Mouse (Mus musculus): ENCODE data around the gene Frem1. TPM values are rescaled to one million over a fixed set of nuclear protein-coding genes. Genes with fewer than 3 reads are reported as not detected.

Gene Frem1
- total and polyA plus RNA-seq, 2 experiments from 2014 or later, result 1.9 to 7.5 TPM

DNA sequence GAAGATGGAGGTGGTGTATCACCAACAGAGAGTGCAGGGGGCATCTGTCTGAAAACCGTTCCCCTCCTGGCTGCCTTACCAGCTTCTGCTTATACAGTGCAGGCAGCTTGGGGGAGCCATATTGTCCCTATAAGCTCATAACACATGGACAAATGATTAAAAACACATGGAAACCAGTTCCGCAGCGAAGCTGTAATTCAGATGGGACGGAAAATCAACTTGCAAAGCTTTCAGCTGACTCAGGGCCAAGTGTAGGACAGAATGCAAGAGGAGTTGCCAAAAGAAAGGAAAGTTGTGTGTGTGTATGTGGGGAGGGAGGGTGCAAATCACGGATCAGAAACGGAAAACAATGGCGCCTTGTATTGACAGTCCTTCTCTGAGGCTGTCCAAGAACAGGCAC lies 161.1 kb downstream of the Frem1 start:
- H3K9me3 ChIP-seq (ENCODE audit: low read length), result no peaks in the 10 kb centered on the region
- no peaks in the 10 kb centered on the region for H3K27me3 ChIP-seq (ENCODE audit: insufficient read depth, low read length)
- no peak overlapping the region for H3K4me3 ChIP-seq (ENCODE audit: low read length)
- H3K4me1 ChIP-seq (ENCODE audit: insufficient read depth, low read length), result no peaks in the 10 kb centered on the region
- whole genome bisulfite sequencing, result 39% methylated on average over 7 of the region's 7 CpGs
- DNase-seq (ENCODE audit: low spot score) (peak; percentile 41), ATAC-seq (no peak)
- no peak overlapping the region for H3K9ac ChIP-seq (replicated peaks; ENCODE audit: low read length)
- H3K4me2 ChIP-seq (ENCODE audit: low read depth, low read length), result no peak overlapping the region
- no peaks in the 10 kb centered on the region for H3K36me3 ChIP-seq (ENCODE audit: insufficient read depth, low read length)
- no peak overlapping the region for H3K27ac ChIP-seq
- peak; percentile 15; the same call in 1 of the 2 replicates for TF ChIP-seq CTCF (IDR thresholded peaks at IDR 0.05; ENCODE audit: low read depth)

GRCm38 (mm10) chr4:82890585-82890984 lies 161.6 kb downstream of the Frem1 start:
- H3K27ac ChIP-seq, result no peak overlapping the region
- no peaks in the 10 kb centered on the region for H3K27me3 ChIP-seq (ENCODE audit: insufficient read depth, low read length)
- 69% methylated on average over 4 of the region's 4 CpGs for WGBS
- no peak overlapping the region for H3K4me2 ChIP-seq (ENCODE audit: low read depth, low read length)
- no peak for DNase-seq (ENCODE audit: low spot score)
- no peak overlapping the region for H3K9ac ChIP-seq (replicated peaks; ENCODE audit: low read length)
- no peak for TF ChIP-seq CTCF (IDR thresholded peaks at IDR 0.05; ENCODE audit: low read depth)
- H3K9me3 ChIP-seq (ENCODE audit: low read length), result no peaks in the 10 kb centered on the region
- no peaks in the 10 kb centered on the region for H3K36me3 ChIP-seq (ENCODE audit: insufficient read depth, low read length)
- H3K4me1 ChIP-seq (ENCODE audit: insufficient read depth, low read length), result no peaks in the 10 kb centered on the region
- no peak for ATAC-seq
- H3K4me3 ChIP-seq (ENCODE audit: low read length), result no peak overlapping the region

- Histone ChIP-seq H3K9me3 (ENCODE audit: low read length) (no peaks in the 10 kb centered on the region), H3K27ac (no peak overlapping the region), H3K4me1 (ENCODE audit: insufficient read depth, low read length) (0 out of 2 replicates have a peak, but pooled peaks cover 3% of the 10 kb centered on the region), H3K9ac (replicated peaks; ENCODE audit: low read length) (no peak overlapping the region), H3K36me3 (ENCODE audit: insufficient read depth, low read length) (no peaks in the 10 kb centered on the region), H3K4me3 (ENCODE audit: low read length) (no peak overlapping the region), H3K4me2 (ENCODE audit: low read depth, low read length) (no peak overlapping the region), H3K27me3 (ENCODE audit: insufficient read depth, low read length) (no peaks in the 10 kb centered on the region)
- no peak for DNase-seq (ENCODE audit: low spot score)
- 48% methylated on average over 2 of the region's 2 CpGs for WGBS
- TF ChIP-seq CTCF (IDR thresholded peaks at IDR 0.05; ENCODE audit: low read depth), result no peak
- no peak for ATAC-seq
Measured at GRCm38 (mm10) chr4:82886148-82886547, 166.0 kb downstream of the Frem1 start.

GRCm38 (mm10) chr4:82885535-82885913 lies 166.6 kb downstream of the Frem1 start:
- 0 out of 2 replicates have a peak, but pooled peaks cover 3% of the 10 kb centered on the region for H3K4me1 ChIP-seq (ENCODE audit: insufficient read depth, low read length)
- ATAC-seq, result no peak
- H3K27ac ChIP-seq, result no peak overlapping the region
- H3K27me3 ChIP-seq (ENCODE audit: insufficient read depth, low read length), result no peaks in the 10 kb centered on the region
- 35% methylated on average over 1 of the region's 1 CpGs for WGBS
- no peak for DNase-seq (ENCODE audit: low spot score)
- no peak overlapping the region for H3K4me2 ChIP-seq (ENCODE audit: low read depth, low read length)
- no peak overlapping the region for H3K9ac ChIP-seq (replicated peaks; ENCODE audit: low read length)
- no peaks in the 10 kb centered on the region for H3K9me3 ChIP-seq (ENCODE audit: low read length)
- no peak for TF ChIP-seq CTCF (IDR thresholded peaks at IDR 0.05; ENCODE audit: low read depth)
- H3K36me3 ChIP-seq (ENCODE audit: insufficient read depth, low read length), result no peaks in the 10 kb centered on the region
- no peak overlapping the region for H3K4me3 ChIP-seq (ENCODE audit: low read length)

GRCm38 (mm10) chr4:82884636-82885534 lies 167.3 kb downstream of the Frem1 start, which contains the start of gene Cer1:
TSS of gene Cer1 (minus strand) at chr4:82885148.
- ATAC-seq, result no peak

GRCm38 (mm10) chr4:82882500-82882899 lies 169.6 kb downstream of the Frem1 start:
- H3K36me3 ChIP-seq (ENCODE audit: insufficient read depth, low read length), result no peaks in the 10 kb centered on the region
- no peaks in the 10 kb centered on the region for H3K27me3 ChIP-seq (ENCODE audit: insufficient read depth, low read length)
- no peak overlapping the region for H3K4me2 ChIP-seq (ENCODE audit: low read depth, low read length)
- peak; percentile 16; the same call in 1 of the 2 replicates for TF ChIP-seq CTCF (IDR thresholded peaks at IDR 0.05; ENCODE audit: low read depth)
- no peak overlapping the region for H3K4me3 ChIP-seq (ENCODE audit: low read length)
- no peak overlapping the region for H3K27ac ChIP-seq
- DNase-seq (ENCODE audit: low spot score), result no peak
- H3K9me3 ChIP-seq (ENCODE audit: low read length), result no peaks in the 10 kb centered on the region
- ATAC-seq, result no peak
- 0 out of 2 replicates have a peak, but pooled peaks cover 3% of the 10 kb centered on the region for H3K4me1 ChIP-seq (ENCODE audit: insufficient read depth, low read length)
- H3K9ac ChIP-seq (replicated peaks; ENCODE audit: low read length), result no peak overlapping the region
- WGBS, result 87% methylated on average over 9 of the region's 9 CpGs

More at GRCm38 (mm10) chr4:82884636-82885534, 167.3 kb downstream of the Frem1 start, which contains the start of gene Cer1:
- Histone ChIP-seq H3K4me1 (ENCODE audit: insufficient read depth, low read length) (0 out of 2 replicates have a peak, but pooled peaks cover 3% of the 10 kb centered on the region), H3K4me3 (ENCODE audit: low read length) (no peak within 1 kb of the TSS), H3K4me2 (ENCODE audit: low read depth, low read length) (no peak within 1 kb of the TSS), H3K27ac (no peak within 1 kb of the TSS), H3K9ac (replicated peaks; ENCODE audit: low read length) (no peak within 1 kb of the TSS), H3K9me3 (ENCODE audit: low read length) (no peaks in the 10 kb centered on the region), H3K27me3 (ENCODE audit: insufficient read depth, low read length) (no peaks in the 10 kb centered on the region), H3K36me3 (ENCODE audit: insufficient read depth, low read length) (no peaks in the 10 kb centered on the region)
- 57% methylated on average over 18 of the region's 19 CpGs for WGBS
- DNase-seq (ENCODE audit: low spot score), result no peak
- TF ChIP-seq CTCF (IDR thresholded peaks at IDR 0.05; ENCODE audit: low read depth), result no peak

DNA sequence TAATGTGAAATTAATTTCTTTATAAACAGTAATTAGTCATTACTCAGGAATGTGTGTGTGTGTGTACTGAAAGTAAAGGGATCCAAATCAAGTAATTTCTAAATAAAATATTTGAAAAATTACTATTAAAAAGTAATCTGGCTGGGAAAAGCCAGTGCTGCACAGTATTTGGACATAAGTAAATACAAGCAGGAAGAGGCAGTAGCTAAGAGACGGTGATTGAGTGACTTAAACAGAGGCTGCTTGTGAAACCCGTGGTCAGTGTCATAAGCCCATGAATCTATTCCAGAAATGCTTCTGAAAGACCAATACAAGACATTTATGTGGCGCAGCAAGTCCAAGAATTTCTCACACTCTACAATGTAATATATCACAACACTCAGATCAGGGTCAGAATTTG lies 170.8 kb downstream of the Frem1 start:
- WGBS, result 73% methylated on average over 3 of the region's 3 CpGs
- no peak overlapping the region for H3K4me3 ChIP-seq (ENCODE audit: low read length)
- no peak overlapping the region for H3K27ac ChIP-seq
- no peak overlapping the region for H3K4me2 ChIP-seq (ENCODE audit: low read depth, low read length)
- no peaks in the 10 kb centered on the region for H3K9me3 ChIP-seq (ENCODE audit: low read length)
- ATAC-seq (no peak), DNase-seq (ENCODE audit: low spot score) (no peak)
- 0 out of 2 replicates have a peak, but pooled peaks cover 3% of the 10 kb centered on the region for H3K4me1 ChIP-seq (ENCODE audit: insufficient read depth, low read length)
- H3K27me3 ChIP-seq (ENCODE audit: insufficient read depth, low read length), result no peaks in the 10 kb centered on the region
- H3K36me3 ChIP-seq (ENCODE audit: insufficient read depth, low read length), result no peaks in the 10 kb centered on the region
- no peak overlapping the region for H3K9ac ChIP-seq (replicated peaks; ENCODE audit: low read length)
- TF ChIP-seq CTCF (IDR thresholded peaks at IDR 0.05; ENCODE audit: low read depth), result no peak

All from hindbrain, postnatal 0 days (tissue).